Mouse (Mus musculus) bone marrow, adult 2 months (tissue): ENCODE results near the gene Mta2.

ENCODE experiments used
- CTCF ChIP-seq: fragments of 200-500 bp; IDR thresholded peaks from 2 replicates; pipeline ENCODE4 v1.5.1; 2011; ENCODE audit warnings: low read length, control low read depth; ENCODE audit not compliant: control insufficient read depth, insufficient read depth
- POLR2A ChIP-seq: fragments of 200-500 bp; IDR thresholded peaks from 2 replicates; pipeline ENCODE4 v1.6.1; 2011; ENCODE audit warnings: low read depth, mild to moderate bottlenecking, control low read depth, low read length, borderline replicate concordance; ENCODE audit not compliant: control insufficient read depth

DNA sequence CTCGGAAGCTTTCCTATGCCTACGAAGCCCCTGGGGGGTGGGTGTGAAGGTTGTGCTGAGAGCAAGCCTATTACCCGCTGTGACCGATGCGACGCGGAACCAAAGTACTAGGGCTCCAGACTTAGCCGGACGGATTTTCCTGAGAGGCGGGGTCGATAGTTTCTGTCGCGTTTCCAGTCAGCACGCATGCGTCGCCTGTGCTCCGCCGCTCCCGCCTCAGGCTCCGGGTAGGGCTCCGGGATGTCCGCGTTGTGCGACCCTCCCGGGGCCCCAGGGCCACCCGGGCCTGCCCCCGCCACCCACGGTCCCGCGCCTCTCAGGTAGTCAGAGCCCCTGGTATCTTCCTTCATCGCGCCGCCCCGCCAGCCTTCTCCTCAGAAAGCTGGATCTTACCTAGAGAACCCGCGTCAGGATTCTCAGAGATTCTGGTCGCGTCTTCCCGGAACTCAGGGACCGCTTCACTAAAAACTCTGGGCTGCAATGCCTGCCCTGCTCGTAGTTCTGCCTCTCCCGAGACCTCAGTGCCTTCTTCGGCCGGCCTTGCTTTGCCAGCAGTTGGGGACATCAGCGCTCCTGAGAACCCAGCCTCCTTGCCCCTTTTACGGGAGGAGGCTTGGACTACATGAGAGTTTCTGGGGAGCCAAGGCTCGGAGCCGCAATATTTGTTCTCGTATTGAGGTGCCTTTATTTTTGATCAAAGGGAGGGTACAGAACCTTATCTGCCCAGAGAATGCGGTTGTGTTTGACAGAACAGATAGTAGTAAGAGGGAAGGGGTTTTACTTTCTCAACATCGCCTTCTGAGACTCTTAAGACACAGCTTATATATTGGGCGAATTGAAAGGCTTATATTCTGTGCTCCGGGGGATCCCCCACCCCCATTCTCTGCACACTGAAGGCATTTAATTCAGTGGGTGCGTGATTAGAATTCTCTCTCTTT, 48.6 kb upstream of the Mta2 start, which contains the start of gene Ints5:
- TF ChIP-seq CTCF (no peak), POLR2A (peak; percentile 77)
